Mouse (Mus musculus): Measurements from ENCODE around the gene Plscr4.

Plscr4 gene

GRCm38 (mm10) chr9:92457261-92458058 is at the start of gene Plscr4:
TSS of gene Plscr4 (plus strand) at chr9:92457373.
- peak; percentile 61 for DNase-seq (ENCODE audit: extremely low spot score)

- DNase-seq (ENCODE audit: extremely low spot score): no peak
Measured at GRCm38 (mm10) chr9:92410225-92410624, 46.9 kb upstream of the Plscr4 start.

GRCm38 (mm10) chr9:92412045-92412444 is 45.1 kb upstream of the Plscr4 start:
- DNase-seq (ENCODE audit: extremely low spot score): no peak

GRCm38 (mm10) chr9:92413684-92414083 is 43.5 kb upstream of the Plscr4 start:
- no peak for DNase-seq (ENCODE audit: extremely low spot score)

- DNase-seq (ENCODE audit: extremely low spot score): no peak
Measured at GRCm38 (mm10) chr9:92437781-92438180, 19.4 kb upstream of the Plscr4 start.

- DNase-seq (ENCODE audit: extremely low spot score): no peak
Measured at GRCm38 (mm10) chr9:92441468-92441867, 15.7 kb upstream of the Plscr4 start.

GRCm38 (mm10) chr9:92444536-92444935 is 12.6 kb upstream of the Plscr4 start:
- no peak for DNase-seq (ENCODE audit: extremely low spot score)

- DNase-seq (ENCODE audit: extremely low spot score): no peak
Measured at GRCm38 (mm10) chr9:92456605-92457004, 568 bp upstream of the Plscr4 start.

GRCm38 (mm10) chr9:92458059-92458402 is 858 bp downstream of the Plscr4 start:
- DNase-seq (ENCODE audit: extremely low spot score): no peak

GRCm38 (mm10) chr9:92458418-92458817 is 1.2 kb downstream of the Plscr4 start:
- DNase-seq (ENCODE audit: extremely low spot score): no peak

GRCm38 (mm10) chr9:92467724-92468123 is 10.6 kb downstream of the Plscr4 start:
- no peak for DNase-seq (ENCODE audit: extremely low spot score)

GRCm38 (mm10) chr9:92472256-92472855 is 15.2 kb downstream of the Plscr4 start:
- DNase-seq (ENCODE audit: extremely low spot score): no peak

GRCm38 (mm10) chr9:92473178-92473577 is 16.0 kb downstream of the Plscr4 start:
- no peak for DNase-seq (ENCODE audit: extremely low spot score)

- no peak for DNase-seq (ENCODE audit: extremely low spot score)
Measured at GRCm38 (mm10) chr9:92474244-92474643, 17.1 kb downstream of the Plscr4 start.

GRCm38 (mm10) chr9:92481663-92482062 is 24.5 kb downstream of the Plscr4 start:
- DNase-seq (ENCODE audit: extremely low spot score): no peak

GRCm38 (mm10) chr9:92482551-92482950 is 25.4 kb downstream of the Plscr4 start:
- DNase-seq (ENCODE audit: extremely low spot score): no peak

- no peak for DNase-seq (ENCODE audit: extremely low spot score)
Measured at GRCm38 (mm10) chr9:92484710-92485267, 27.6 kb downstream of the Plscr4 start.

GRCm38 (mm10) chr9:92489857-92490256 is 32.7 kb downstream of the Plscr4 start:
- no peak for DNase-seq (ENCODE audit: extremely low spot score)

- DNase-seq (ENCODE audit: extremely low spot score): no peak
Measured at GRCm38 (mm10) chr9:92490319-92490718, 33.1 kb downstream of the Plscr4 start.

- no peak for DNase-seq (ENCODE audit: extremely low spot score)
Measured at GRCm38 (mm10) chr9:92491274-92491673, 34.1 kb downstream of the Plscr4 start.

GRCm38 (mm10) chr9:92499710-92500410 is 42.7 kb downstream of the Plscr4 start:
- peak; percentile 80 for DNase-seq (ENCODE audit: extremely low spot score)

- DNase-seq (ENCODE audit: extremely low spot score): no peak
Measured at GRCm38 (mm10) chr9:92504256-92504655, 47.1 kb downstream of the Plscr4 start.
